Mouse (Mus musculus) cerebellum, adult 2 months (tissue): ENCODE measurements at regions not wholly inside any gene's neighbourhood (a gene's known extent, or its start where the extent isn't known, plus 50 kb on each side); places are given as distances from the start of the nearest gene placed in this dataset.

Experiments used
- CTCF ChIP-seq: fragments of 200-500 bp; IDR thresholded peaks from 2 replicates; pipeline ENCODE4 v1.5.1; 2011; ENCODE audit warnings: low read depth, mild to moderate bottlenecking, control low read depth, low read length, moderate library complexity, borderline replicate concordance; ENCODE audit not compliant: insufficient read depth
- POLR2A ChIP-seq: fragments of 200-500 bp; IDR thresholded peaks from 2 replicates; pipeline ENCODE4 v1.6.1; 2011; ENCODE audit warnings: low read length, control low read depth, borderline replicate concordance; ENCODE audit not compliant: insufficient read depth

GRCm38 (mm10) chr2:169447495-169448280 is 139.9 kb downstream of the Gm11011 start:
- TF ChIP-seq CTCF (no peak), POLR2A (no peak)
